Mouse (Mus musculus): ENCODE results near the gene Rnf4.

The Rnf4 gene

GRCm38 (mm10) chr5:34336097-34336774 lies at the start of gene Rnf4:
TSS of gene Rnf4 (plus strand) at chr5:34336289.
- peak; percentile 95 for DNase-seq (ENCODE audit: low read depth, low spot score)

GRCm38 (mm10) chr5:34286516-34286915 lies 49.6 kb upstream of the Rnf4 start:
- no peak for DNase-seq (ENCODE audit: low read depth, low spot score)

- no peak for DNase-seq (ENCODE audit: low read depth, low spot score)
Observed at GRCm38 (mm10) chr5:34287001-34287837, 48.9 kb upstream of the Rnf4 start.

GRCm38 (mm10) chr5:34287838-34288145 lies 48.3 kb upstream of the Rnf4 start:
- no peak for DNase-seq (ENCODE audit: low read depth, low spot score)

GRCm38 (mm10) chr5:34288154-34288716 lies 47.9 kb upstream of the Rnf4 start, which contains the start of the genes Zfyve28 and Cfap99:
TSS of gene Zfyve28 (minus strand) at chr5:34288449.
TSS of gene Cfap99 (plus strand) at chr5:34288600.
- peak; percentile 85 for DNase-seq (ENCODE audit: low read depth, low spot score)

- DNase-seq (ENCODE audit: low read depth, low spot score): no peak
Observed at GRCm38 (mm10) chr5:34289286-34289685, 46.8 kb upstream of the Rnf4 start.

GRCm38 (mm10) chr5:34293363-34293762 lies 42.7 kb upstream of the Rnf4 start:
- no peak for DNase-seq (ENCODE audit: low read depth, low spot score)

GRCm38 (mm10) chr5:34294696-34295095 lies 41.4 kb upstream of the Rnf4 start:
- no peak for DNase-seq (ENCODE audit: low read depth, low spot score)

GRCm38 (mm10) chr5:34295141-34295540 lies 40.9 kb upstream of the Rnf4 start:
- DNase-seq (ENCODE audit: low read depth, low spot score): no peak

- no peak for DNase-seq (ENCODE audit: low read depth, low spot score)
Observed at GRCm38 (mm10) chr5:34298061-34298460, 38.0 kb upstream of the Rnf4 start.

GRCm38 (mm10) chr5:34298937-34299535 lies 37.1 kb upstream of the Rnf4 start:
- no peak for DNase-seq (ENCODE audit: low read depth, low spot score)

- no peak for DNase-seq (ENCODE audit: low read depth, low spot score)
Observed at GRCm38 (mm10) chr5:34302377-34302776, 33.7 kb upstream of the Rnf4 start.

- DNase-seq (ENCODE audit: low read depth, low spot score): no peak
Observed at GRCm38 (mm10) chr5:34309016-34309415, 27.1 kb upstream of the Rnf4 start.

- no peak for DNase-seq (ENCODE audit: low read depth, low spot score)
Observed at GRCm38 (mm10) chr5:34319491-34320034, 16.5 kb upstream of the Rnf4 start.

GRCm38 (mm10) chr5:34321236-34321635 lies 14.9 kb upstream of the Rnf4 start:
- no peak for DNase-seq (ENCODE audit: low read depth, low spot score)

GRCm38 (mm10) chr5:34325286-34325685 lies 10.8 kb upstream of the Rnf4 start:
- DNase-seq (ENCODE audit: low read depth, low spot score): no peak

GRCm38 (mm10) chr5:34326249-34326691 lies 9.8 kb upstream of the Rnf4 start:
- DNase-seq (ENCODE audit: low read depth, low spot score): no peak

GRCm38 (mm10) chr5:34326875-34327576 lies 9.1 kb upstream of the Rnf4 start:
- peak; percentile 19 for DNase-seq (ENCODE audit: low read depth, low spot score)

- no peak for DNase-seq (ENCODE audit: low read depth, low spot score)
Observed at GRCm38 (mm10) chr5:34330136-34330535, 6.0 kb upstream of the Rnf4 start.

- no peak for DNase-seq (ENCODE audit: low read depth, low spot score)
Observed at GRCm38 (mm10) chr5:34334081-34334480, 2.0 kb upstream of the Rnf4 start.

- no peak for DNase-seq (ENCODE audit: low read depth, low spot score)
Observed at GRCm38 (mm10) chr5:34335539-34336096, 471 bp upstream of the Rnf4 start.
